ENCODE assay signal across 13 mouse cellular contexts in genomic region chr7:4794631-4795168, GRCm38 (mm10). TPM values are rescaled to one million over a fixed set of nuclear protein-coding genes. Genes with fewer than 3 reads are reported as not detected.
DNase-seq lines count a peak whose midpoint lies in the region; ATAC-seq and TF ChIP-seq lines count a peak whose summit lies in the region.
"Had no signal": no experiment of that assay in that cellular context is flagged by ENCODE, and none has a peak within 500 bp of the region (broad histone marks: within the 10 kb centered on the region; RNA-seq: fewer than 3 reads in every experiment).

No protein-coding gene starts in this region.

- no peak overlapping the region for H3K27ac ChIP-seq in hindbrain, embryonic 15.5 days (replicated peaks)
- H3K27ac ChIP-seq in hindbrain, embryonic 16.5 days (ENCODE audit: low read depth, low read length), result no peak overlapping the region
- H3K27ac ChIP-seq in ES-Bruce4 (ENCODE audit: insufficient read depth, low read length), result peak overlapping the region; percentile 39; the same call in 1 of the 2 replicates
- H3K27ac ChIP-seq in embryonic facial prominence, embryonic 10.5 days (replicated peaks), result no peak overlapping the region
- peak overlapping the region; percentile 89 for H3K27ac ChIP-seq in liver, embryonic 16.5 days (ENCODE audit: low read length)

- H3K4me1 ChIP-seq in hindbrain, embryonic 15.5 days (replicated peaks), result peaks cover 18% of the 10 kb centered on the region
- peaks cover 7% of the 10 kb centered on the region for H3K4me1 ChIP-seq in hindbrain, embryonic 16.5 days (ENCODE audit: control insufficient read depth, insufficient read depth, low read depth, low read length)
- H3K4me1 ChIP-seq in ES-Bruce4 (ENCODE audit: control insufficient read depth, insufficient read depth, low read length), result no peaks in the 10 kb centered on the region
- peaks cover 16% of the 10 kb centered on the region for H3K4me1 ChIP-seq in embryonic facial prominence, embryonic 10.5 days
- peaks cover 25% of the 10 kb centered on the region for H3K4me1 ChIP-seq in liver, embryonic 16.5 days (ENCODE audit: control insufficient read depth, low read depth, low read length)

- H3K27me3 ChIP-seq in hindbrain, embryonic 15.5 days, result no peaks in the 10 kb centered on the region
- peaks cover 2% of the 10 kb centered on the region; the same call in 1 of the 2 replicates for H3K27me3 ChIP-seq in hindbrain, embryonic 16.5 days (replicated peaks; ENCODE audit: control insufficient read depth, insufficient read depth, low read length)
- H3K27me3 ChIP-seq in ES-Bruce4 (ENCODE audit: control insufficient read depth, insufficient read depth, low read length, poor library complexity, severe bottlenecking), result no peaks in the 10 kb centered on the region
- peaks cover 6% of the 10 kb centered on the region for H3K27me3 ChIP-seq in embryonic facial prominence, embryonic 10.5 days (replicated peaks; ENCODE audit: low read depth, poor library complexity, severe bottlenecking)
- no peaks in the 10 kb centered on the region for H3K27me3 ChIP-seq in liver, embryonic 16.5 days (ENCODE audit: control insufficient read depth, insufficient read depth, low read depth, low read length)
- H3K27me3 ChIP-seq: Patski had no signal

- 0 out of 2 replicates have a peak overlapping the region, but pooled peaks have one; percentile 84 for H3K4me2 ChIP-seq in hindbrain, embryonic 15.5 days
- no peak overlapping the region for H3K4me2 ChIP-seq in hindbrain, embryonic 16.5 days (ENCODE audit: low read length)
- H3K4me2 ChIP-seq in liver, embryonic 16.5 days (ENCODE audit: low read depth, low read length), result peak overlapping the region; percentile 84

- no peaks in the 10 kb centered on the region for H3K9me3 ChIP-seq in hindbrain, embryonic 15.5 days
- H3K9me3 ChIP-seq in hindbrain, embryonic 16.5 days (ENCODE audit: control insufficient read depth, low read length), result no peaks in the 10 kb centered on the region
- H3K9me3 ChIP-seq in ES-Bruce4 (replicated peaks; ENCODE audit: control insufficient read depth, insufficient read depth, low read length, poor library complexity, severe bottlenecking), result no peaks in the 10 kb centered on the region
- H3K9me3 ChIP-seq in embryonic facial prominence, embryonic 10.5 days, result no peaks in the 10 kb centered on the region
- H3K9me3 ChIP-seq in liver, embryonic 16.5 days (replicated peaks; ENCODE audit: control insufficient read depth, low read length), result no peaks in the 10 kb centered on the region

- TF ChIP-seq POLR2A in ES-Bruce4 (IDR thresholded peaks at IDR 0.05; ENCODE audit: insufficient read depth, low read length), result no peak

- no peak for ATAC-seq in hindbrain, embryonic 15.5 days (ENCODE audit: low FRiP score, low read depth)
- no peak for ATAC-seq in hindbrain, embryonic 16.5 days
- no peak for ATAC-seq in liver, embryonic 16.5 days (ENCODE audit: low read depth)
- no peak for ATAC-seq in CD4-positive, CD25-positive, alpha-beta regulatory T cell, adult 4 months
- ATAC-seq: Patski had no signal

- H3K9ac ChIP-seq in hindbrain, embryonic 15.5 days, result no peak overlapping the region
- H3K9ac ChIP-seq in hindbrain, embryonic 16.5 days (ENCODE audit: low read depth, low read length), result no peak overlapping the region
- H3K9ac ChIP-seq in ES-Bruce4 (ENCODE audit: low read depth, poor library complexity, severe bottlenecking), result peak overlapping the region; percentile 98
- peak overlapping the region; percentile 29 for H3K9ac ChIP-seq in liver, embryonic 16.5 days (ENCODE audit: low read depth, low read length)

- no peak for TF ChIP-seq CTCF in ES-Bruce4 (IDR thresholded peaks at IDR 0.05; ENCODE audit: low read depth, low read length)

- TF ChIP-seq EP300 in ES-Bruce4 (IDR thresholded peaks at IDR 0.05; ENCODE audit: insufficient read depth, low read depth, low read length), result no peak

- DNase-seq in embryonic facial prominence, embryonic 10.5 days (ENCODE audit: low spot score), result no peak
- no peak for DNase-seq in embryo, embryonic 9.5 days (ENCODE audit: extremely low spot score)
- DNase-seq: embryo, embryonic 11 days; gastrocnemius, postnatal 14 days; kidney, adult 11 months; right cerebral cortex, postnatal 14 days had no signal

- 84% methylated on average over 3 of the region's 3 CpGs for WGBS in hindbrain, embryonic 15.5 days
- WGBS in hindbrain, embryonic 16.5 days, result 84% methylated on average over 3 of the region's 3 CpGs
- 87% methylated on average over 3 of the region's 3 CpGs for WGBS in embryonic facial prominence, embryonic 10.5 days
- 42% methylated on average over 3 of the region's 3 CpGs for WGBS in liver, embryonic 16.5 days (ENCODE audit: insufficient replicate concordance)

- H3K36me3 ChIP-seq in hindbrain, embryonic 15.5 days, result peaks cover 36% of the 10 kb centered on the region
- peaks cover 22% of the 10 kb centered on the region for H3K36me3 ChIP-seq in hindbrain, embryonic 16.5 days (ENCODE audit: control insufficient read depth, insufficient read depth, low read length)
- peaks cover 45% of the 10 kb centered on the region for H3K36me3 ChIP-seq in ES-Bruce4 (ENCODE audit: control insufficient read depth, insufficient read depth, low read length, poor library complexity, severe bottlenecking)
- H3K36me3 ChIP-seq in embryonic facial prominence, embryonic 10.5 days (replicated peaks), result peaks cover 51% of the 10 kb centered on the region
- H3K36me3 ChIP-seq in liver, embryonic 16.5 days (ENCODE audit: control insufficient read depth, insufficient read depth), result peaks cover 29% of the 10 kb centered on the region

- no peak overlapping the region for H3K4me3 ChIP-seq in hindbrain, embryonic 15.5 days
- no peak overlapping the region for H3K4me3 ChIP-seq in hindbrain, embryonic 16.5 days (ENCODE audit: low read length)
- H3K4me3 ChIP-seq in ES-Bruce4 (ENCODE audit: low read depth, low read length), result peak overlapping the region; percentile 99
- H3K4me3 ChIP-seq in embryonic facial prominence, embryonic 10.5 days, result peak overlapping the region; percentile 79
- peak overlapping the region; percentile 81 for H3K4me3 ChIP-seq in liver, embryonic 16.5 days (ENCODE audit: low read depth, low read length)

RNA-seq across cellular contexts. Expression of gene Rpl28, which starts 2.0 kb away (rescaled TPM):
- polyA plus RNA-seq in hindbrain, embryonic 15.5 days (2015; fragmentation: Nextera tagmentation; extraction: Ambion mirVana), result 212 and 228 TPM in 2 replicates
- polyA plus RNA-seq in hindbrain, embryonic 16.5 days (2015; fragmentation: Nextera tagmentation; extraction: Ambion mirVana), result 206 and 212 TPM in 2 replicates
- 969 and 977 TPM in 2 replicates for polyA plus RNA-seq in ES-Bruce4 (2011; ENCODE audit: insufficient read depth, insufficient read length, low read depth, missing spikeins)
- polyA plus RNA-seq in embryonic facial prominence, embryonic 10.5 days (2016; fragmentation: Nextera tagmentation; extraction: Ambion mirVana), result 386 and 403 TPM in 2 replicates
- polyA plus RNA-seq in liver, embryonic 16.5 days (2015; fragmentation: Nextera tagmentation; extraction: Ambion mirVana), result 162 and 174 TPM in 2 replicates
- polyA plus RNA-seq in CD4-positive, CD25-positive, alpha-beta regulatory T cell, adult 4 months (2017; shearing (Covaris generic)), result 100 to 1,000 TPM; 446 to 574 TPM

RNA-seq across cellular contexts. Expression of gene Tmem238, which starts 5.2 kb away (rescaled TPM):
- 5.9 and 6.3 TPM in 2 replicates for polyA plus RNA-seq in hindbrain, embryonic 15.5 days (2015; fragmentation: Nextera tagmentation; extraction: Ambion mirVana)
- polyA plus RNA-seq in hindbrain, embryonic 16.5 days (2015; fragmentation: Nextera tagmentation; extraction: Ambion mirVana), result 6.8 and 9.2 TPM in 2 replicates
- 2.6 and 6.8 TPM in 2 replicates for polyA plus RNA-seq in ES-Bruce4 (2011; ENCODE audit: insufficient read depth, insufficient read length, low read depth, missing spikeins)
- 4.1 and 4.2 TPM in 2 replicates for polyA plus RNA-seq in embryonic facial prominence, embryonic 10.5 days (2016; fragmentation: Nextera tagmentation; extraction: Ambion mirVana)
- polyA plus RNA-seq in liver, embryonic 16.5 days (2015; fragmentation: Nextera tagmentation; extraction: Ambion mirVana), result 8.4 and 8.9 TPM in 2 replicates
- polyA plus RNA-seq in CD4-positive, CD25-positive, alpha-beta regulatory T cell, adult 4 months (2017; shearing (Covaris generic)), result under 1 TPM in 1 of 2 experiments, not detected in 1; 0.86 TPM

RNA-seq across cellular contexts. Expression of gene Tmem190, which starts 12.0 kb away (rescaled TPM):
- not detected in 2 replicates for polyA plus RNA-seq in hindbrain, embryonic 15.5 days (2015; fragmentation: Nextera tagmentation; extraction: Ambion mirVana)
- polyA plus RNA-seq in hindbrain, embryonic 16.5 days (2015; fragmentation: Nextera tagmentation; extraction: Ambion mirVana), result 0.68 TPM in 1 of 2 replicates, not detected in the other
- not detected in 2 replicates for polyA plus RNA-seq in ES-Bruce4 (2011; ENCODE audit: insufficient read depth, insufficient read length, low read depth, missing spikeins)
- polyA plus RNA-seq in embryonic facial prominence, embryonic 10.5 days (2016; fragmentation: Nextera tagmentation; extraction: Ambion mirVana), result not detected in 2 replicates
- not detected in 2 replicates for polyA plus RNA-seq in liver, embryonic 16.5 days (2015; fragmentation: Nextera tagmentation; extraction: Ambion mirVana)
- polyA plus RNA-seq in CD4-positive, CD25-positive, alpha-beta regulatory T cell, adult 4 months (2017; shearing (Covaris generic)), result not detected
- polyA plus RNA-seq: thymus, postnatal 0 days had no signal

RNA-seq across cellular contexts. Expression of gene Il11, which starts 12.0 kb away (rescaled TPM):
- polyA plus RNA-seq in hindbrain, embryonic 15.5 days (2015; fragmentation: Nextera tagmentation; extraction: Ambion mirVana), result 0.87 and 1.1 TPM in 2 replicates
- polyA plus RNA-seq in hindbrain, embryonic 16.5 days (2015; fragmentation: Nextera tagmentation; extraction: Ambion mirVana), result 0.95 and 1.3 TPM in 2 replicates
- polyA plus RNA-seq in ES-Bruce4 (2011; ENCODE audit: insufficient read depth, insufficient read length, low read depth, missing spikeins), result 1.4 and 1.9 TPM in 2 replicates
- 0.15 and 0.19 TPM in 2 replicates for polyA plus RNA-seq in embryonic facial prominence, embryonic 10.5 days (2016; fragmentation: Nextera tagmentation; extraction: Ambion mirVana)
- 0.12 TPM in 1 of 2 replicates, not detected in the other for polyA plus RNA-seq in liver, embryonic 16.5 days (2015; fragmentation: Nextera tagmentation; extraction: Ambion mirVana)
- under 1 TPM in 1 of 2 experiments, not detected in 1; 0.16 TPM for polyA plus RNA-seq in CD4-positive, CD25-positive, alpha-beta regulatory T cell, adult 4 months (2017; shearing (Covaris generic))

RNA-seq across cellular contexts. Expression of gene Ube2s, which starts 17.7 kb away (rescaled TPM):
- polyA plus RNA-seq in hindbrain, embryonic 15.5 days (2015; fragmentation: Nextera tagmentation; extraction: Ambion mirVana), result 269 and 295 TPM in 2 replicates
- 250 and 253 TPM in 2 replicates for polyA plus RNA-seq in hindbrain, embryonic 16.5 days (2015; fragmentation: Nextera tagmentation; extraction: Ambion mirVana)
- polyA plus RNA-seq in ES-Bruce4 (2011; ENCODE audit: insufficient read depth, insufficient read length, low read depth, missing spikeins), result 474 and 498 TPM in 2 replicates
- polyA plus RNA-seq in embryonic facial prominence, embryonic 10.5 days (2016; fragmentation: Nextera tagmentation; extraction: Ambion mirVana), result 422 and 438 TPM in 2 replicates
- 261 and 272 TPM in 2 replicates for polyA plus RNA-seq in liver, embryonic 16.5 days (2015; fragmentation: Nextera tagmentation; extraction: Ambion mirVana)
- 10 to 100 TPM; 25.0 to 25.3 TPM for polyA plus RNA-seq in CD4-positive, CD25-positive, alpha-beta regulatory T cell, adult 4 months (2017; shearing (Covaris generic))

Comparison
In these comparisons a context has a peak if more than half of its experiments do, and no peak if none do; other contexts are left out.
1. H3K27ac ChIP-seq: peak in ES-Bruce4 (single experiment) and liver, embryonic 16.5 days (single experiment); none in hindbrain, embryonic 15.5 days (single experiment), hindbrain, embryonic 16.5 days (single experiment) and embryonic facial prominence, embryonic 10.5 days (single experiment).
2. H3K4me3 ChIP-seq: peak in ES-Bruce4 (single experiment), embryonic facial prominence, embryonic 10.5 days (single experiment) and liver, embryonic 16.5 days (single experiment); none in hindbrain, embryonic 15.5 days (single experiment) and hindbrain, embryonic 16.5 days (single experiment).
3. H3K9ac ChIP-seq: peak in ES-Bruce4 (single experiment) and liver, embryonic 16.5 days (single experiment); none in hindbrain, embryonic 15.5 days (single experiment) and hindbrain, embryonic 16.5 days (single experiment).